Mouse (Mus musculus): ENCODE data around the gene Adarb2. TPM values are rescaled to one million over a fixed set of nuclear protein-coding genes. Genes with fewer than 3 reads are reported as not detected.

Gene Adarb2
- polyA plus RNA-seq, 1 experiment from 2014 or later, result 18.5 TPM

- WGBS, result 60% methylated on average over 4 of the region's 4 CpGs
- Histone ChIP-seq H3K4me3 (no peak overlapping the region), H3K4me2 (replicated peaks) (no peak overlapping the region), H3K36me3 (no peaks in the 10 kb centered on the region), H3K9me3 (no peaks in the 10 kb centered on the region), H3K27me3 (no peaks in the 10 kb centered on the region), H3K9ac (replicated peaks) (no peak overlapping the region), H3K27ac (replicated peaks) (no peak overlapping the region), H3K4me1 (peaks cover 3% of the 10 kb centered on the region; the same call in 1 of the 2 replicates)
- no peak for ATAC-seq (ENCODE audit: low FRiP score, low read depth)
These were observed 197.8 kb downstream of the Adarb2 start for GRCm38 (mm10) chr13:8400265-8401041.

- WGBS, result 72% methylated on average over 3 of the region's 3 CpGs
- no peaks in the 10 kb centered on the region for H3K9me3 ChIP-seq
- no peak overlapping the region for H3K9ac ChIP-seq (replicated peaks)
- no peaks in the 10 kb centered on the region for H3K36me3 ChIP-seq
- H3K4me3 ChIP-seq, result no peak overlapping the region
- no peak overlapping the region for H3K4me2 ChIP-seq (replicated peaks)
- no peak for ATAC-seq (ENCODE audit: low FRiP score, low read depth)
- peaks cover 3% of the 10 kb centered on the region; the same call in 1 of the 2 replicates for H3K4me1 ChIP-seq
- no peak overlapping the region for H3K27ac ChIP-seq (replicated peaks)
- no peaks in the 10 kb centered on the region for H3K27me3 ChIP-seq
These were observed 199.7 kb downstream of the Adarb2 start for GRCm38 (mm10) chr13:8402324-8402873.

GRCm38 (mm10) chr13:8406020-8406419 lies 203.4 kb downstream of the Adarb2 start:
- Histone ChIP-seq H3K9me3 (no peaks in the 10 kb centered on the region), H3K4me2 (replicated peaks) (no peak overlapping the region), H3K27ac (replicated peaks) (no peak overlapping the region), H3K4me1 (no peaks in the 10 kb centered on the region), H3K4me3 (no peak overlapping the region), H3K27me3 (no peaks in the 10 kb centered on the region), H3K9ac (replicated peaks) (no peak overlapping the region), H3K36me3 (no peaks in the 10 kb centered on the region)
- 87% methylated on average over 6 of the region's 6 CpGs for WGBS
- ATAC-seq (ENCODE audit: low FRiP score, low read depth), result no peak

GRCm38 (mm10) chr13:8410353-8411318 lies 208.0 kb downstream of the Adarb2 start:
- Histone ChIP-seq H3K9ac (replicated peaks) (no peak overlapping the region), H3K9me3 (no peaks in the 10 kb centered on the region), H3K4me3 (no peak overlapping the region), H3K4me1 (no peaks in the 10 kb centered on the region), H3K27ac (replicated peaks) (no peak overlapping the region), H3K27me3 (no peaks in the 10 kb centered on the region), H3K36me3 (no peaks in the 10 kb centered on the region), H3K4me2 (replicated peaks) (no peak overlapping the region)
- peak; percentile 83 for ATAC-seq (ENCODE audit: low FRiP score, low read depth)
- WGBS, result 62% methylated on average over 5 of the region's 5 CpGs

GRCm38 (mm10) chr13:8424019-8424719 lies 221.5 kb downstream of the Adarb2 start:
- WGBS, result 91% methylated on average over 15 of the region's 15 CpGs
- no peak for ATAC-seq (ENCODE audit: low FRiP score, low read depth)
- Histone ChIP-seq H3K4me3 (no peak overlapping the region), H3K9me3 (no peaks in the 10 kb centered on the region), H3K27ac (replicated peaks) (no peak overlapping the region), H3K9ac (replicated peaks) (no peak overlapping the region), H3K36me3 (no peaks in the 10 kb centered on the region), H3K4me2 (replicated peaks) (no peak overlapping the region), H3K4me1 (no peaks in the 10 kb centered on the region), H3K27me3 (no peaks in the 10 kb centered on the region)

GRCm38 (mm10) chr13:8439188-8439835 lies 236.6 kb downstream of the Adarb2 start:
- no peak overlapping the region for H3K4me2 ChIP-seq (replicated peaks)
- WGBS, result 90% methylated on average over 4 of the region's 4 CpGs
- no peak overlapping the region for H3K27ac ChIP-seq (replicated peaks)
- no peaks in the 10 kb centered on the region for H3K36me3 ChIP-seq
- H3K4me3 ChIP-seq, result no peak overlapping the region
- H3K4me1 ChIP-seq, result no peaks in the 10 kb centered on the region
- H3K9me3 ChIP-seq, result no peaks in the 10 kb centered on the region
- no peak for ATAC-seq (ENCODE audit: low FRiP score, low read depth)
- H3K9ac ChIP-seq (replicated peaks), result no peak overlapping the region
- no peaks in the 10 kb centered on the region for H3K27me3 ChIP-seq

- Histone ChIP-seq H3K4me3 (no peak overlapping the region), H3K9me3 (no peaks in the 10 kb centered on the region), H3K4me1 (no peaks in the 10 kb centered on the region), H3K4me2 (replicated peaks) (no peak overlapping the region), H3K27ac (replicated peaks) (no peak overlapping the region), H3K27me3 (no peaks in the 10 kb centered on the region), H3K36me3 (no peaks in the 10 kb centered on the region), H3K9ac (replicated peaks) (no peak overlapping the region)
- WGBS, result 85% methylated on average over 2 of the region's 2 CpGs
- ATAC-seq (ENCODE audit: low FRiP score, low read depth), result no peak
These were observed 242.7 kb downstream of the Adarb2 start for GRCm38 (mm10) chr13:8445415-8445814.

- WGBS, result 86% methylated on average over 8 of the region's 8 CpGs
- ATAC-seq (ENCODE audit: low FRiP score, low read depth), result no peak; the same call in 1 of the 2 replicates
These were observed 245.7 kb downstream of the Adarb2 start for GRCm38 (mm10) chr13:8448192-8448879.

GRCm38 (mm10) chr13:8451581-8451980 lies 248.9 kb downstream of the Adarb2 start:
- Histone ChIP-seq H3K4me3 (no peak overlapping the region), H3K27ac (replicated peaks) (no peak overlapping the region), H3K27me3 (no peaks in the 10 kb centered on the region), H3K36me3 (no peaks in the 10 kb centered on the region), H3K4me2 (replicated peaks) (no peak overlapping the region), H3K9ac (replicated peaks) (no peak overlapping the region), H3K4me1 (no peaks in the 10 kb centered on the region), H3K9me3 (no peaks in the 10 kb centered on the region)
- ATAC-seq (ENCODE audit: low FRiP score, low read depth), result no peak
- WGBS, result 78% methylated on average over 4 of the region's 4 CpGs

More at GRCm38 (mm10) chr13:8448192-8448879, 245.7 kb downstream of the Adarb2 start:
- Histone ChIP-seq H3K27ac (replicated peaks) (no peak overlapping the region), H3K9ac (replicated peaks) (no peak overlapping the region), H3K27me3 (no peaks in the 10 kb centered on the region), H3K36me3 (no peaks in the 10 kb centered on the region), H3K4me1 (no peaks in the 10 kb centered on the region), H3K9me3 (no peaks in the 10 kb centered on the region), H3K4me3 (no peak overlapping the region), H3K4me2 (replicated peaks) (no peak overlapping the region)

GRCm38 (mm10) chr13:8456886-8457285 lies 254.2 kb downstream of the Adarb2 start:
- Histone ChIP-seq H3K9me3 (no peaks in the 10 kb centered on the region), H3K4me2 (replicated peaks) (no peak overlapping the region), H3K36me3 (no peaks in the 10 kb centered on the region), H3K4me3 (no peak overlapping the region), H3K27me3 (no peaks in the 10 kb centered on the region), H3K27ac (replicated peaks) (no peak overlapping the region), H3K9ac (replicated peaks) (no peak overlapping the region), H3K4me1 (no peaks in the 10 kb centered on the region)
- WGBS, result 90% methylated on average over 3 of the region's 3 CpGs
- ATAC-seq (ENCODE audit: low FRiP score, low read depth), result no peak

GRCm38 (mm10) chr13:8457831-8458230 lies 255.2 kb downstream of the Adarb2 start:
- Histone ChIP-seq H3K27ac (replicated peaks) (no peak overlapping the region), H3K27me3 (no peaks in the 10 kb centered on the region), H3K4me3 (no peak overlapping the region), H3K9me3 (no peaks in the 10 kb centered on the region), H3K4me1 (no peaks in the 10 kb centered on the region), H3K36me3 (no peaks in the 10 kb centered on the region), H3K4me2 (replicated peaks) (no peak overlapping the region), H3K9ac (replicated peaks) (no peak overlapping the region)
- WGBS, result 68% methylated on average over 3 of the region's 3 CpGs
- no peak for ATAC-seq (ENCODE audit: low FRiP score, low read depth)

All from midbrain, embryonic 12.5 days (tissue).